Mouse (Mus musculus): ENCODE measurements at regions not wholly inside any gene's neighbourhood (a gene's known extent, or its start where the extent isn't known, plus 50 kb on each side); places are given as distances from the start of the nearest gene placed in this dataset.

- no peak overlapping the region for H3K4me3 ChIP-seq (ENCODE audit: low read depth, low read length)
- H3K36me3 ChIP-seq (replicated peaks) = no peaks in the 10 kb centered on the region
- no peak for DNase-seq (ENCODE audit: low spot score)
- TF ChIP-seq GATA2 (IDR thresholded peaks at IDR 0.05; ENCODE audit: borderline replicate concordance, low read depth, low read length) (no peak), GATA1 (IDR thresholded peaks at IDR 0.05; ENCODE audit: borderline replicate concordance, low read length) (no peak), CTCF (IDR thresholded peaks at IDR 0.05; ENCODE audit: low read depth, low read length) (no peak), TAL1 (conservative IDR thresholded peaks at IDR 0.05; ENCODE audit: low read depth, low read length) (no peak), POLR2AphosphoS5 (IDR thresholded peaks at IDR 0.05; ENCODE audit: insufficient replicate concordance, low read depth, low read length) (no peak)
- H3K4me1 ChIP-seq (ENCODE audit: insufficient read depth, low read depth, low read length) = no peaks in the 10 kb centered on the region
- H3K9me3 ChIP-seq (replicated peaks) = peaks cover 8% of the 10 kb centered on the region
- H3K27me3 ChIP-seq (ENCODE audit: insufficient read depth, low read length) = no peaks in the 10 kb centered on the region
- no peak for ATAC-seq (ENCODE audit: extremely low read depth, insufficient number of reproducible peaks, low FRiP score, poor library complexity, severe bottlenecking)
Measured at GRCm38 (mm10) chr8:100796628-100797027, 1380.4 kb upstream of the Cdh8 start.

GRCm38 (mm10) chr8:100793951-100794350 is 1377.7 kb upstream of the Cdh8 start:
- Histone ChIP-seq H3K27me3 (ENCODE audit: insufficient read depth, low read length) (no peaks in the 10 kb centered on the region), H3K4me1 (ENCODE audit: insufficient read depth, low read depth, low read length) (no peaks in the 10 kb centered on the region), H3K4me3 (ENCODE audit: low read depth, low read length) (no peak overlapping the region), H3K36me3 (replicated peaks) (no peaks in the 10 kb centered on the region), H3K9me3 (replicated peaks) (peaks cover 10% of the 10 kb centered on the region)
- DNase-seq (ENCODE audit: low spot score) (no peak), ATAC-seq (ENCODE audit: extremely low read depth, insufficient number of reproducible peaks, low FRiP score, poor library complexity, severe bottlenecking) (no peak)
- no peak for TF ChIP-seq POLR2AphosphoS5 (IDR thresholded peaks at IDR 0.05; ENCODE audit: insufficient replicate concordance, low read depth, low read length)
- TF ChIP-seq GATA2 (IDR thresholded peaks at IDR 0.05; ENCODE audit: borderline replicate concordance, low read depth, low read length) = no peak
- no peak for TF ChIP-seq TAL1 (conservative IDR thresholded peaks at IDR 0.05; ENCODE audit: low read depth, low read length)
- no peak for TF ChIP-seq GATA1 (IDR thresholded peaks at IDR 0.05; ENCODE audit: borderline replicate concordance, low read length)
- TF ChIP-seq CTCF (IDR thresholded peaks at IDR 0.05; ENCODE audit: low read depth, low read length) = no peak

- DNase-seq (ENCODE audit: low spot score) (no peak), ATAC-seq (ENCODE audit: extremely low read depth, insufficient number of reproducible peaks, low FRiP score, poor library complexity, severe bottlenecking) (no peak)
- Histone ChIP-seq H3K4me1 (ENCODE audit: insufficient read depth, low read depth, low read length) (no peaks in the 10 kb centered on the region), H3K9me3 (replicated peaks) (peaks cover 10% of the 10 kb centered on the region), H3K27me3 (ENCODE audit: insufficient read depth, low read length) (no peaks in the 10 kb centered on the region), H3K4me3 (ENCODE audit: low read depth, low read length) (no peak overlapping the region), H3K36me3 (replicated peaks) (no peaks in the 10 kb centered on the region)
- TF ChIP-seq TAL1 (conservative IDR thresholded peaks at IDR 0.05; ENCODE audit: low read depth, low read length) (no peak), POLR2AphosphoS5 (IDR thresholded peaks at IDR 0.05; ENCODE audit: insufficient replicate concordance, low read depth, low read length) (no peak), GATA1 (IDR thresholded peaks at IDR 0.05; ENCODE audit: borderline replicate concordance, low read length) (no peak), GATA2 (IDR thresholded peaks at IDR 0.05; ENCODE audit: borderline replicate concordance, low read depth, low read length) (no peak), CTCF (IDR thresholded peaks at IDR 0.05; ENCODE audit: low read depth, low read length) (no peak)
Measured at GRCm38 (mm10) chr8:100790592-100791141, 1374.4 kb upstream of the Cdh8 start.

GRCm38 (mm10) chr8:100788132-100788531 is 1371.9 kb upstream of the Cdh8 start:
- Histone ChIP-seq H3K9me3 (replicated peaks) (0 out of 2 replicates have a peak, but pooled peaks cover 2% of the 10 kb centered on the region), H3K36me3 (replicated peaks) (no peaks in the 10 kb centered on the region), H3K4me1 (ENCODE audit: insufficient read depth, low read depth, low read length) (no peaks in the 10 kb centered on the region), H3K4me3 (ENCODE audit: low read depth, low read length) (no peak overlapping the region), H3K27me3 (ENCODE audit: insufficient read depth, low read length) (no peaks in the 10 kb centered on the region)
- DNase-seq (ENCODE audit: low spot score) (no peak), ATAC-seq (ENCODE audit: extremely low read depth, insufficient number of reproducible peaks, low FRiP score, poor library complexity, severe bottlenecking) (no peak)
- TF ChIP-seq GATA1 (IDR thresholded peaks at IDR 0.05; ENCODE audit: borderline replicate concordance, low read length) (no peak), TAL1 (conservative IDR thresholded peaks at IDR 0.05; ENCODE audit: low read depth, low read length) (no peak), GATA2 (IDR thresholded peaks at IDR 0.05; ENCODE audit: borderline replicate concordance, low read depth, low read length) (no peak), CTCF (IDR thresholded peaks at IDR 0.05; ENCODE audit: low read depth, low read length) (no peak), POLR2AphosphoS5 (IDR thresholded peaks at IDR 0.05; ENCODE audit: insufficient replicate concordance, low read depth, low read length) (no peak)

GRCm38 (mm10) chr8:100772742-100773370 is 1356.6 kb upstream of the Cdh8 start:
- H3K36me3 ChIP-seq (replicated peaks) = no peaks in the 10 kb centered on the region
- no peaks in the 10 kb centered on the region for H3K9me3 ChIP-seq (replicated peaks)
- no peak overlapping the region for H3K4me3 ChIP-seq (ENCODE audit: low read depth, low read length)
- ATAC-seq (ENCODE audit: extremely low read depth, insufficient number of reproducible peaks, low FRiP score, poor library complexity, severe bottlenecking) (0 out of 2 replicates have a peak, but pooled peaks have one; percentile 15), DNase-seq (ENCODE audit: low spot score) (no peak)
- 0 out of 2 replicates have a peak, but pooled peaks have one; percentile 15 for TF ChIP-seq CTCF (IDR thresholded peaks at IDR 0.05; ENCODE audit: low read depth, low read length)
- TF ChIP-seq TAL1 (conservative IDR thresholded peaks at IDR 0.05; ENCODE audit: low read depth, low read length) = no peak
- no peaks in the 10 kb centered on the region for H3K4me1 ChIP-seq (ENCODE audit: insufficient read depth, low read depth, low read length)
- no peaks in the 10 kb centered on the region for H3K27me3 ChIP-seq (ENCODE audit: insufficient read depth, low read length)

GRCm38 (mm10) chr8:100769617-100770016 is 1353.3 kb upstream of the Cdh8 start:
- DNase-seq (ENCODE audit: low spot score) (no peak), ATAC-seq (ENCODE audit: extremely low read depth, insufficient number of reproducible peaks, low FRiP score, poor library complexity, severe bottlenecking) (no peak)
- no peak overlapping the region for H3K4me3 ChIP-seq (ENCODE audit: low read depth, low read length)
- TF ChIP-seq GATA2 (IDR thresholded peaks at IDR 0.05; ENCODE audit: borderline replicate concordance, low read depth, low read length) = no peak
- TF ChIP-seq TAL1 (conservative IDR thresholded peaks at IDR 0.05; ENCODE audit: low read depth, low read length) = no peak
- TF ChIP-seq GATA1 (IDR thresholded peaks at IDR 0.05; ENCODE audit: borderline replicate concordance, low read length) = no peak
- TF ChIP-seq POLR2AphosphoS5 (IDR thresholded peaks at IDR 0.05; ENCODE audit: insufficient replicate concordance, low read depth, low read length) = no peak
- TF ChIP-seq CTCF (IDR thresholded peaks at IDR 0.05; ENCODE audit: low read depth, low read length) = no peak
- no peaks in the 10 kb centered on the region for H3K36me3 ChIP-seq (replicated peaks)
- H3K4me1 ChIP-seq (ENCODE audit: insufficient read depth, low read depth, low read length) = no peaks in the 10 kb centered on the region
- no peaks in the 10 kb centered on the region for H3K27me3 ChIP-seq (ENCODE audit: insufficient read depth, low read length)
- H3K9me3 ChIP-seq (replicated peaks) = no peaks in the 10 kb centered on the region
